Mouse (Mus musculus): ENCODE results near the gene B3gnt3. TPM values are rescaled to one million over a fixed set of nuclear protein-coding genes. Genes with fewer than 3 reads are reported as not detected.

The B3gnt3 gene
- polyA plus RNA-seq, 1 experiment: 5.5 TPM

GRCm38 (mm10) chr8:71660325-71661120 is 41.1 kb downstream of the B3gnt3 start:
- TF ChIP-seq CTCF (conservative IDR thresholded peaks at IDR 0.05; ENCODE audit: insufficient read depth, insufficient read length, low read depth, low read length) (peak; percentile 97), POLR2A (IDR thresholded peaks at IDR 0.05; ENCODE audit: low read depth, low read length) (no peak)
- WGBS: 9% methylated on average over 36 of the region's 36 CpGs
- Histone ChIP-seq H3K27ac (ENCODE audit: insufficient read depth, low read depth, low read length) (no peak overlapping the region), H3K27me3 (replicated peaks; ENCODE audit: control insufficient read depth, insufficient read depth, low read length) (no peaks in the 10 kb centered on the region), H3K36me3 (ENCODE audit: control insufficient read depth, insufficient read depth, low read length) (no peaks in the 10 kb centered on the region), H3K4me1 (ENCODE audit: control insufficient read depth, insufficient read depth, low read length) (no peaks in the 10 kb centered on the region), H3K4me3 (ENCODE audit: insufficient read depth, low read depth, low read length) (no peak overlapping the region)
- DNase-seq: peak; percentile 83

DNA sequence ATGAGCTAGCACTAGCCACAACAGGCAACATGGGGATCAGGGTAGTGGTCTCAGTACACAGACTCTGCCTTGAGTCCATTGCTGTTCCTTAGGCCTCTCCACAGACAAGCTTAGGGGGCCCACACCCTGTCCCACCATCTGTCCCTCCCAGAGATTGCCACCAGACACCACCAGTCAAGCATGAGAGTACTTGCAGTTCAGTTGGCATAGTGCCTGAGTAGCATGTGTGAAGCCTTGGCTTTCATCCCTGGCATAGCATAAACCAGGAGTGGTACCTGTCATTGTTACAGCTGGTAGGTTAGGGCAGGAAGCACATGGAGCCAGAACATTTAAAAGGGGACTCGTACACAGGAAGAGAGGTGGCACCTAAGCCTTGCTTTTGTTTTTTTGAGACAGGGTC is 41.8 kb downstream of the B3gnt3 start:
- Histone ChIP-seq H3K36me3 (ENCODE audit: control insufficient read depth, insufficient read depth, low read length) (no peaks in the 10 kb centered on the region), H3K4me3 (ENCODE audit: insufficient read depth, low read depth, low read length) (no peak overlapping the region), H3K4me1 (ENCODE audit: control insufficient read depth, insufficient read depth, low read length) (no peaks in the 10 kb centered on the region), H3K27ac (ENCODE audit: insufficient read depth, low read depth, low read length) (no peak overlapping the region), H3K27me3 (replicated peaks; ENCODE audit: control insufficient read depth, insufficient read depth, low read length) (no peaks in the 10 kb centered on the region)
- DNase-seq: no peak
- TF ChIP-seq CTCF (conservative IDR thresholded peaks at IDR 0.05; ENCODE audit: insufficient read depth, insufficient read length, low read depth, low read length): no peak
- no peak for TF ChIP-seq POLR2A (IDR thresholded peaks at IDR 0.05; ENCODE audit: low read depth, low read length)
- WGBS: 58% methylated on average over 1 of the region's 1 CpGs

GRCm38 (mm10) chr8:71658515-71659049 is 43.0 kb downstream of the B3gnt3 start:
- no peak overlapping the region for H3K4me3 ChIP-seq (ENCODE audit: insufficient read depth, low read depth, low read length)
- H3K36me3 ChIP-seq (ENCODE audit: control insufficient read depth, insufficient read depth, low read length): no peaks in the 10 kb centered on the region
- peak; percentile 38 for DNase-seq
- no peaks in the 10 kb centered on the region for H3K27me3 ChIP-seq (replicated peaks; ENCODE audit: control insufficient read depth, insufficient read depth, low read length)
- TF ChIP-seq CTCF (conservative IDR thresholded peaks at IDR 0.05; ENCODE audit: insufficient read depth, insufficient read length, low read depth, low read length) (no peak), POLR2A (IDR thresholded peaks at IDR 0.05; ENCODE audit: low read depth, low read length) (no peak)
- no peaks in the 10 kb centered on the region for H3K4me1 ChIP-seq (ENCODE audit: control insufficient read depth, insufficient read depth, low read length)
- 26% methylated on average over 17 of the region's 17 CpGs for WGBS
- H3K27ac ChIP-seq (ENCODE audit: insufficient read depth, low read depth, low read length): no peak overlapping the region

GRCm38 (mm10) chr8:71657816-71658215 is 43.8 kb downstream of the B3gnt3 start:
- no peak for DNase-seq
- H3K27ac ChIP-seq (ENCODE audit: insufficient read depth, low read depth, low read length): no peak overlapping the region
- no peak overlapping the region for H3K4me3 ChIP-seq (ENCODE audit: insufficient read depth, low read depth, low read length)
- no peaks in the 10 kb centered on the region for H3K36me3 ChIP-seq (ENCODE audit: control insufficient read depth, insufficient read depth, low read length)
- WGBS: 33% methylated on average over 9 of the region's 9 CpGs
- H3K27me3 ChIP-seq (replicated peaks; ENCODE audit: control insufficient read depth, insufficient read depth, low read length): no peaks in the 10 kb centered on the region
- no peaks in the 10 kb centered on the region for H3K4me1 ChIP-seq (ENCODE audit: control insufficient read depth, insufficient read depth, low read length)
- TF ChIP-seq CTCF (conservative IDR thresholded peaks at IDR 0.05; ENCODE audit: insufficient read depth, insufficient read length, low read depth, low read length) (no peak), POLR2A (IDR thresholded peaks at IDR 0.05; ENCODE audit: low read depth, low read length) (no peak)

GRCm38 (mm10) chr8:71654600-71654999 is 47.0 kb downstream of the B3gnt3 start:
- TF ChIP-seq POLR2A (IDR thresholded peaks at IDR 0.05; ENCODE audit: low read depth, low read length): no peak
- no peak for TF ChIP-seq CTCF (conservative IDR thresholded peaks at IDR 0.05; ENCODE audit: insufficient read depth, insufficient read length, low read depth, low read length)
- no peaks in the 10 kb centered on the region for H3K36me3 ChIP-seq (ENCODE audit: control insufficient read depth, insufficient read depth, low read length)
- no peaks in the 10 kb centered on the region for H3K27me3 ChIP-seq (replicated peaks; ENCODE audit: control insufficient read depth, insufficient read depth, low read length)
- no peak overlapping the region for H3K4me3 ChIP-seq (ENCODE audit: insufficient read depth, low read depth, low read length)
- no peak overlapping the region for H3K27ac ChIP-seq (ENCODE audit: insufficient read depth, low read depth, low read length)
- 2% methylated on average over 24 of the region's 24 CpGs for WGBS
- H3K4me1 ChIP-seq (ENCODE audit: control insufficient read depth, insufficient read depth, low read length): no peaks in the 10 kb centered on the region
- peak; percentile 28 for DNase-seq

GRCm38 (mm10) chr8:71645510-71645909 is 56.1 kb downstream of the B3gnt3 start:
- DNase-seq: no peak
- Histone ChIP-seq H3K4me3 (ENCODE audit: insufficient read depth, low read depth, low read length) (no peak overlapping the region), H3K36me3 (ENCODE audit: control insufficient read depth, insufficient read depth, low read length) (no peaks in the 10 kb centered on the region), H3K27ac (ENCODE audit: insufficient read depth, low read depth, low read length) (no peak overlapping the region), H3K4me1 (ENCODE audit: control insufficient read depth, insufficient read depth, low read length) (no peaks in the 10 kb centered on the region), H3K27me3 (replicated peaks; ENCODE audit: control insufficient read depth, insufficient read depth, low read length) (no peaks in the 10 kb centered on the region)
- WGBS: 89% methylated on average over 9 of the region's 9 CpGs
- TF ChIP-seq CTCF (conservative IDR thresholded peaks at IDR 0.05; ENCODE audit: insufficient read depth, insufficient read length, low read depth, low read length): no peak
- no peak for TF ChIP-seq POLR2A (IDR thresholded peaks at IDR 0.05; ENCODE audit: low read depth, low read length)

Other genes with a start within 250 kb of the B3gnt3 start
- gene Abhd8, start 238.1 kb downstream of the B3gnt3 start, polyA plus RNA-seq (2012; rRNA removed): 29.8 and 38.3 TPM in 2 replicates
- gene Mrpl34, start 236.8 kb downstream of the B3gnt3 start, polyA plus RNA-seq (2012; rRNA removed): 168 and 186 TPM in 2 replicates
- 61.5 and 62.6 TPM in 2 replicates for gene Dda1, start 232.6 kb downstream of the B3gnt3 start, polyA plus RNA-seq (2012; rRNA removed)
- 12.6 and 15.2 TPM in 2 replicates for gene Ano8, start 215.8 kb downstream of the B3gnt3 start, polyA plus RNA-seq (2012; rRNA removed)
- gene Gtpbp3, start 213.7 kb downstream of the B3gnt3 start, polyA plus RNA-seq (2012; rRNA removed): 20.2 and 25.0 TPM in 2 replicates
- gene Plvap, start 190.0 kb downstream of the B3gnt3 start, polyA plus RNA-seq (2012; rRNA removed): 502 and 542 TPM in 2 replicates
- 0.09 TPM in 1 of 2 replicates, not detected in the other for gene Ccdc194, start 176.1 kb downstream of the B3gnt3 start, polyA plus RNA-seq (2012; rRNA removed)
- 167 and 184 TPM in 2 replicates for gene Bst2, start 164.3 kb downstream of the B3gnt3 start, polyA plus RNA-seq (2012; rRNA removed)
- 136 and 164 TPM in 2 replicates for gene Mvb12a, start 158.9 kb downstream of the B3gnt3 start, polyA plus RNA-seq (2012; rRNA removed)
- 7.8 and 8.4 TPM in 2 replicates for gene Tmem221, start 142.9 kb downstream of the B3gnt3 start, polyA plus RNA-seq (2012; rRNA removed)
- gene Nxnl1, start 135.2 kb downstream of the B3gnt3 start, polyA plus RNA-seq (2012; rRNA removed): 0.14 and 0.19 TPM in 2 replicates
- 146 and 182 TPM in 2 replicates for gene Slc27a1, start 132.9 kb downstream of the B3gnt3 start, polyA plus RNA-seq (2012; rRNA removed)
- 134 TPM in 2 replicates for gene Pgls, start 109.6 kb downstream of the B3gnt3 start, polyA plus RNA-seq (2012; rRNA removed)
- 1.2 and 2.4 TPM in 2 replicates for gene Fam129c, start 104.1 kb downstream of the B3gnt3 start, polyA plus RNA-seq (2012; rRNA removed)
- 62.2 and 70.4 TPM in 2 replicates for gene Colgalt1, start 90.8 kb downstream of the B3gnt3 start, polyA plus RNA-seq (2012; rRNA removed)
- gene Unc13a, start 30.0 kb downstream of the B3gnt3 start, polyA plus RNA-seq (2012; rRNA removed): 1.3 and 2.1 TPM in 2 replicates
- 15.1 and 16.5 TPM in 2 replicates for gene Jak3, start 25.5 kb downstream of the B3gnt3 start, polyA plus RNA-seq (2012; rRNA removed)
- gene Insl3, start 12.6 kb downstream of the B3gnt3 start, polyA plus RNA-seq (2012; rRNA removed): 14.5 and 17.8 TPM in 2 replicates
- gene Fcho1, start 23.9 kb upstream of the B3gnt3 start, polyA plus RNA-seq (2012; rRNA removed): 4.2 and 9.5 TPM in 2 replicates
- 0.29 and 0.52 TPM in 2 replicates for gene Zfp709, start 180.2 kb upstream of the B3gnt3 start, polyA plus RNA-seq (2012; rRNA removed)
- gene Zfp882, start 206.8 kb upstream of the B3gnt3 start, polyA plus RNA-seq (2012; rRNA removed): 0.87 and 1.3 TPM in 2 replicates
- gene Zfp617, start 206.8 kb upstream of the B3gnt3 start, polyA plus RNA-seq (2012; rRNA removed): 2.8 and 3.8 TPM in 2 replicates
- 6.7 and 8.9 TPM in 2 replicates for gene Zfp961, start 249.2 kb upstream of the B3gnt3 start, polyA plus RNA-seq (2012; rRNA removed)